Mouse (Mus musculus) heart, postnatal 0 days (tissue): Measurements from ENCODE around the gene Kcnmb1. TPM values are rescaled to one million over a fixed set of nuclear protein-coding genes. Genes with fewer than 3 reads are reported as not detected.
A peak's percentile ranks its signal among the peaks of the same experiment; 100 is the strongest.

ENCODE experiments used
- ATAC-seq: fragments of 200-750 bp; cut with Nextera tagmentation; 2 replicates; pipeline ENCODE4 v1.8.0; 2017; ENCODE audit warnings: low read depth, moderate number of reproducible peaks, moderate library complexity; ENCODE audit not compliant: insufficient read depth
- DNase-seq: peaks from one replicate; pipeline ENCODE4 v3.0.0-alpha.2; 2016; ENCODE audit warnings: low spot score
- H3K27ac ChIP-seq: fragments of 300-500 bp; sonication (generic); 2 replicates; pipeline ENCODE4 v1.5.1; 2014; ENCODE audit warnings: low read depth, mild to moderate bottlenecking
- H3K27me3 ChIP-seq: fragments of 300-500 bp; sonication (generic); 2 replicates; pipeline ENCODE4 v1.6.1; 2014; ENCODE audit warnings: low read length, mixed read lengths; ENCODE audit not compliant: control insufficient read depth, insufficient read depth
- H3K36me3 ChIP-seq: fragments of 300-500 bp; sonication (generic); replicated peaks from 2 replicates; pipeline ENCODE4 v1.6.1; 2014; ENCODE audit warnings: low read length, mixed read lengths; ENCODE audit not compliant: control insufficient read depth, insufficient read depth
- H3K4me1 ChIP-seq: fragments of 300-500 bp; sonication (generic); 2 replicates; pipeline ENCODE4 v1.6.1; 2014; ENCODE audit warnings: antibody characterized with exemption; ENCODE audit not compliant: control insufficient read depth, insufficient read depth
- H3K4me2 ChIP-seq: fragments of 300-500 bp; sonication (generic); 2 replicates; pipeline ENCODE4 v1.6.1; 2014; ENCODE audit warnings: low read depth, mild to moderate bottlenecking, low read length, moderate library complexity
- H3K4me3 ChIP-seq: fragments of 300-500 bp; sonication (generic); 2 replicates; pipeline ENCODE4 v1.5.1; 2014; ENCODE audit warnings: low read depth, low read length
- H3K9ac ChIP-seq: fragments of 300-500 bp; sonication (generic); replicated peaks from 2 replicates; pipeline ENCODE4 v1.6.1; 2014; ENCODE audit warnings: low read depth, low read length, mixed read lengths
- H3K9me3 ChIP-seq: fragments of 300-500 bp; sonication (generic); replicated peaks from 2 replicates; pipeline ENCODE4 v1.6.1; 2016; ENCODE audit warnings: low read length; ENCODE audit not compliant: control insufficient read depth
- CTCF ChIP-seq: IDR thresholded peaks from 2 replicates; pipeline ENCODE4 v1.5.1; 2016; ENCODE audit warnings: antibody characterized with exemption, control low read depth, low read depth
- EP300 ChIP-seq: IDR thresholded peaks from 2 replicates; pipeline ENCODE4 v1.6.1; 2016; ENCODE audit warnings: antibody characterized with exemption, low read depth
- WGBS: fragments of 180-500 bp; shearing (Covaris S2); extraction: QIAGEN DNeasy Blood & Tissue Kit; methylation state at CpG from one replicate; pipeline ENCODE4 v1.1.7; 2014; 5-methylcytosine and 5-hydroxymethylcytosine counted together
- polyA plus RNA-seq: library from polyadenylated mRNA; unstranded; fragments of >200 nt; fragmentation: Nextera tagmentation; extraction: Ambion mirVana; gene quantifications from 2 replicates; pipeline ENCODE4 v1.2.1, GENCODE M21; 2015
- total RNA-seq: library from RNA; depleted of rRNA; stranded (reverse); fragments of >200 nt; gene quantifications from 2 replicates; pipeline ENCODE4 v1.2.3, GENCODE M21; 2014; ENCODE audit warnings: low replicate concordance

Kcnmb1 gene
- total and polyA plus RNA-seq, 2 experiments from 2014 or later, result 0.41 to 1.6 TPM

DNA sequence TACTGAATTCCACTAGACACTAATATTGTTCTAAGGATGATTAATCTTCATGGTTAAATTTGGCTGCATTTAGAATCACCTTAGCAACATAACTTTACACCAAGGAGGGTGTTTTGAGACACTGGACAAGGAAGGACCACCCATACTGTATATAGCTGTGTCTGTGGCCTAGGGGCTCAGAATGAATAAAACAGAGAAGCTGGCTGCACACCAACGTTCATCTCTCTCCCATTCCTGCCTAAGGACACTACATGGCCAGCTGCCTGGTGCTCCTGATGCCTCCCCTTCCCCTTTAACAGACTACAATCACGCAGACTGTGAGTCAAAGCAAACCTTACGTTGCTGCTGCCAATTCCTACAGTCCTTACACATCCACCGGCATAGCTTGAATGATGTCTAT is 6.8 kb upstream of the Kcnmb1 start:
- no peak overlapping the region for H3K27ac ChIP-seq
- H3K9me3 ChIP-seq, result no peaks in the 10 kb centered on the region
- H3K4me3 ChIP-seq, result no peak overlapping the region
- no peaks in the 10 kb centered on the region; the same call in 1 of the 2 replicates for H3K27me3 ChIP-seq
- DNase-seq (no peak), ATAC-seq (no peak)
- no peak overlapping the region for H3K4me2 ChIP-seq
- no peak overlapping the region for H3K9ac ChIP-seq
- no peaks in the 10 kb centered on the region for H3K4me1 ChIP-seq
- 71% methylated on average over 4 of the region's 4 CpGs for WGBS
- H3K36me3 ChIP-seq, result no peaks in the 10 kb centered on the region
- TF ChIP-seq EP300, result no peak
- TF ChIP-seq CTCF, result no peak

- H3K9ac ChIP-seq, result no peak overlapping the region
- H3K36me3 ChIP-seq, result no peaks in the 10 kb centered on the region
- H3K27ac ChIP-seq, result no peak overlapping the region
- no peaks in the 10 kb centered on the region for H3K9me3 ChIP-seq
- no peaks in the 10 kb centered on the region for H3K4me1 ChIP-seq
- 57% methylated on average over 5 of the region's 5 CpGs for WGBS
- H3K27me3 ChIP-seq, result no peaks in the 10 kb centered on the region; the same call in 1 of the 2 replicates
- no peak overlapping the region for H3K4me2 ChIP-seq
- TF ChIP-seq CTCF (no peak), EP300 (no peak)
- ATAC-seq, result no peak
- no peak overlapping the region for H3K4me3 ChIP-seq
- no peak for DNase-seq
These were observed 6.2 kb upstream of the Kcnmb1 start for GRCm38 (mm10) chr11:33956623-33957022.

DNA sequence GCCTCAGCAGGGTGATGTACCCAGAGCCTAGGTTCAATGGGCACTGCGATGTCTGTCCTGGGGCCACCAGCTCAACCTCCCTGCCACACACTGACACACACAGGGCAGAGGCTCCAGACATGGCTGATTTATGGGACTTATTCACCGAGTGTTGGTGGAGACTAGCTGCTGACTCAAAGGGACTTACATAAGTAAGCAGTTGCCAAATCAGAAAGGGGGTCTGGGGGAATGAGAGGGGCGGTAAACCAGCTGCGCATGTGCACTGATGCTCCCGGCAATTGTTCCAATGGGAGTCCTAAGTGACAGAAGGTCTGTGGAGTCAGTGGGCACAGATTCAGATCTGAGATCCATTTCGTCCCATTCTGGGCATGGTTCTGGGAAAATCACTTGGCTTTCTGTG is 5.2 kb upstream of the Kcnmb1 start:
- Histone ChIP-seq H3K9ac (no peak overlapping the region), H3K4me1 (no peaks in the 10 kb centered on the region), H3K27me3 (no peaks in the 10 kb centered on the region; the same call in 1 of the 2 replicates), H3K4me2 (no peak overlapping the region), H3K4me3 (no peak overlapping the region), H3K27ac (no peak overlapping the region), H3K9me3 (no peaks in the 10 kb centered on the region), H3K36me3 (no peaks in the 10 kb centered on the region)
- TF ChIP-seq CTCF (no peak), EP300 (no peak)
- DNase-seq (no peak), ATAC-seq (no peak)
- WGBS, result 85% methylated on average over 6 of the region's 6 CpGs

DNA sequence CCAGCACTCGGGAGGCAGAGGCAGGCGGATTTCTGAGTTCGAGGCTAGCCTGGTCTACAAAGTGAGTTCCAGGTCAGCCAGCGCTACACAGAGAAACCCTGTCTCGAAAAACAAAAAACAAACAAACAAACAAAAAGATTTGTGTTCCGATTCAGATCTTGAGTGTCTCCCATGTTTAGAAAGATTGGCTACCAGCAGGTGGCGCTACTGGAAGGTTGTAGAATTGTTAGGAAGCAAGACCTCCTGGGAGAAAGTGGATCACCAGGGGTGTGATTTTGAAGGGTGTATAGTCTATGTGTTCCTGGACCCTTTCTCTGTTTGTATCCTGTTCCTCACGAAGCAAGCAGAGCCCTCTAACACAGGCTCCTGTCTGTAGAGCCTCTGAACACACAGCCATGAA is 4.1 kb upstream of the Kcnmb1 start:
- Histone ChIP-seq H3K27me3 (no peaks in the 10 kb centered on the region; the same call in 1 of the 2 replicates), H3K36me3 (no peaks in the 10 kb centered on the region), H3K27ac (no peak overlapping the region), H3K4me3 (no peak overlapping the region), H3K9ac (no peak overlapping the region), H3K4me2 (no peak overlapping the region), H3K4me1 (no peaks in the 10 kb centered on the region), H3K9me3 (no peaks in the 10 kb centered on the region)
- DNase-seq, result no peak
- WGBS, result 73% methylated on average over 8 of the region's 8 CpGs
- no peak for ATAC-seq
- no peak for TF ChIP-seq EP300
- peak; percentile 40 for TF ChIP-seq CTCF

GRCm38 (mm10) chr11:33962178-33962577 is 635 bp upstream of the Kcnmb1 start:
- ATAC-seq, result no peak
- 37% methylated on average over 7 of the region's 7 CpGs for WGBS

GRCm38 (mm10) chr11:33965380-33965779 is 2.6 kb downstream of the Kcnmb1 start:
- H3K27ac ChIP-seq, result no peak overlapping the region
- TF ChIP-seq EP300 (no peak), CTCF (no peak)
- ATAC-seq (no peak), DNase-seq (no peak)
- no peak overlapping the region for H3K4me3 ChIP-seq
- 43% methylated on average over 2 of the region's 2 CpGs for WGBS
- no peaks in the 10 kb centered on the region for H3K9me3 ChIP-seq
- H3K9ac ChIP-seq, result no peak overlapping the region
- no peaks in the 10 kb centered on the region; the same call in 1 of the 2 replicates for H3K27me3 ChIP-seq
- H3K4me2 ChIP-seq, result no peak overlapping the region
- H3K36me3 ChIP-seq, result no peaks in the 10 kb centered on the region
- H3K4me1 ChIP-seq, result no peaks in the 10 kb centered on the region

More at GRCm38 (mm10) chr11:33962178-33962577, 635 bp upstream of the Kcnmb1 start:
- DNase-seq, result no peak
- Histone ChIP-seq H3K27me3 (no peaks in the 10 kb centered on the region; the same call in 1 of the 2 replicates), H3K4me3 (no peak overlapping the region), H3K4me1 (no peaks in the 10 kb centered on the region), H3K36me3 (no peaks in the 10 kb centered on the region), H3K4me2 (no peak overlapping the region), H3K9me3 (no peaks in the 10 kb centered on the region), H3K27ac (no peak overlapping the region), H3K9ac (no peak overlapping the region)
- TF ChIP-seq CTCF, result no peak
- no peak for TF ChIP-seq EP300
